Mouse (Mus musculus) gastrocnemius, adult 8-10 months (tissue): ENCODE measurements at regions not wholly inside any gene's neighbourhood (a gene's known extent, or its start where the extent isn't known, plus 50 kb on each side); places are given as distances from the start of the nearest gene placed in this dataset.
A peak's percentile ranks its signal among the peaks of the same experiment; 100 is the strongest.

Experiments used
- DNase-seq, 2 experiments: peaks; one replicate each; pipeline ENCODE4 v3.0.0; 2022; ENCODE audit warnings: low spot score in 2 of 2

DNA sequence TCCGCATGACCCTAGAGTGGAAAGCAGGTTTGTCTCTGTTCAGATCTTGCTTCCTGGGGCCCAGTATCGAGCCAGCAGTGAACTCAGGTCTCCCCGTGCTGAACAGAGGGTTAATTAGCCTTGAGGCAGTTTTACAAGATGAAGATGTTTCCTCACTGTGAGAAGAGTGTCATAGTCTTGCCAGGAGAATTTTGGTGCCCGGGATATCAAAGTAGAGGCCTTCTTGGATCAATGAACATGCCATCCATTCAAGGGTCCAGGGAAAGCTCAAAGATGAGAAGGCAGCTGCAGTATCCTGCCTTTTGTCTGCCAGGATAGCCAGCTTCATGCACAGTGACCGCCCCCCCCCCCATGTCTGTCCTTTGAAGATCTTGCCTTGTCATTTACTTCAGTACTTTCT lies 114.2 kb upstream of the Mylip start:
- DNase-seq = no peak

DNA sequence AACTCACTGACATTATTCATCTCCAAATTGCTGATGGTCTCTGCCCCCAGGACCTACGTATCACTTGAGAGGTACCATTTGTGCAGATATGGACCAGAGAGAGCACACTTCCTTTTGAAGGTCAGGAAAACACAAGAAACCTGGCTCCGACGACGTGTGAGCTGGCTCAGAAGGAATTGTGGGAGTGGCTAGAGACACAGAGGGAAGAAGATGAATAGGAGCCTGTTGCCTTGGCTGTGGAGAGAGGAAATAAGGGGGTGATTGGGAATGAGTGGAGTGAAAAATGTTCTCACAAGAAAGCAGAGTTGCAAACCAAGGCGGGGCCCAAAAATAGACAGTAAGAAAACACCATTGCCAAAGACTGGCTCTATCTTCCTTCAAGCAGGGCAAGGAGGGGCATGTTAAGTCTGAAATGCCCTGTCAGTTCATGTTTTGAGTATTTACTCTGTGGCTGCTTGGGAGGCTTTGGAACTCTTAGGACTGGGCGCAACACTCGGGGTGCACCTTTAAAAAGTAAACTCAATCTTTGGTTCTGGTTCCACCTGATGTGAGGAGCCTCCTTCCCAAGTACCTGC lies 111.6 kb upstream of the Mylip start:
- DNase-seq = no peak

GRCm38 (mm10) chr13:45281106-45281505 lies 108.4 kb upstream of the Mylip start:
- DNase-seq = no peak

- no peak for DNase-seq
Observed at GRCm38 (mm10) chr13:45286651-45287050, 102.9 kb upstream of the Mylip start.

- no peak for DNase-seq
Observed at GRCm38 (mm10) chr13:45287217-45287616, 102.3 kb upstream of the Mylip start.

- no peak for DNase-seq
Observed at GRCm38 (mm10) chr13:45289976-45290375, 99.6 kb upstream of the Mylip start.

DNA sequence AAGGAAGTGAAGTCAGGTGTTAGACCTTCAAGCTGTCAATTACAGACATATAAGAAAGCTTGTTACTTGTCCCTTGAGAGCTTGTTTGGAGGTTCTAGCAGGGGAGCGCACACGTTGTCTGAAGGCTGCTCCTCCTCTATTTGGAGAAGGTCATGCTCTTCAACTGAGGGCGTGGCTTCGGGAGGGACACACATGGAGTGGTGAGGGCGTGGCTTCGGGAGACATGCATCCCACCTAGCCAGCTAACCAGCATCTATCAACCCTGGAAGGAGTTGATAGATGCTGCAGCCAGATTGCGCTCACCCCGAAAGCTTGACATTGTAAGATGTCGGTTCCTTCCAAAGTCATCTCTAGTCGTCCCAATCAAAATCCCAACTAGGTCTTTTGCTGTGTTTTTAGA lies 94.9 kb upstream of the Mylip start:
- no peak for DNase-seq

DNA sequence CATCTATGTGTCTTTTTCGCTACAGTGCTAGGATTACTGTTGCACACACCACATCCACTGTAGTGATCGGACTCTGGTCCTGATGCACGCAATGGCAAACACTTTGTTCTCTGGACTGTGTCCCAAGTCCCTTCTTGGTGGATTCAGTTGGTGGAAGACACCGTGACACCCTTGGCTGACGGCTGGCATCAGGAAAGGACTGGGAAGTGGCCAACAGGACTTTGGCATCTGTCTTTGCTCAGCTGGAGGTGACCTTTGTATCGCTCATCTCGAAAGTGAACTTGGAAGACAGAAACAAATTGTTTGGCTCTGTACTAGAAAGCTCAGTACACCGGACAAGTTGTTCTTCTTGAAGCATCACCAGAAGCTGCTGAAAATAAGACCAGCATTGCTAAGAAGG lies 88.9 kb upstream of the Mylip start:
- DNase-seq = no peak

GRCm38 (mm10) chr13:45301191-45301905 lies 88.2 kb upstream of the Mylip start:
- no peak for DNase-seq

DNA sequence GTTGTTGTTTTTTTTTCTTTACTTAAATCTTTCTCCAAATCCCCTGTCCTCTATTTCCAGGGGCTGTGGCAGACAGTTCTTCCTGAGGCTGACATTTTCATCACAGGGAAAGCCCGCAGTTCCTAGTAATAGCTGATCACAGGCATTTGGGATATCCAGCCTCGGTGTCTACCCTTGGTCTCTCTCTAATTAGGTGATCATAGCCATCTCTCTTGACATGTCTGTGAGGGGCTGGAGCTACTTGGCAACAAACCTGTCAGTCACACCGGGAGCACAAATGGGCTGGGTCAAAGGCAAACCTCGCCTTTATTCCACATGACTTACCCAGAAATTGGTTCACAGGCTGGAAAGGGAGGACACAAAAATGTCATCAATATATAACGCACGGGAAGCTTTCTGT lies 86.7 kb upstream of the Mylip start:
- DNase-seq = no peak

- no peak for DNase-seq
Observed at GRCm38 (mm10) chr13:45306177-45306576, 83.4 kb upstream of the Mylip start.

DNA sequence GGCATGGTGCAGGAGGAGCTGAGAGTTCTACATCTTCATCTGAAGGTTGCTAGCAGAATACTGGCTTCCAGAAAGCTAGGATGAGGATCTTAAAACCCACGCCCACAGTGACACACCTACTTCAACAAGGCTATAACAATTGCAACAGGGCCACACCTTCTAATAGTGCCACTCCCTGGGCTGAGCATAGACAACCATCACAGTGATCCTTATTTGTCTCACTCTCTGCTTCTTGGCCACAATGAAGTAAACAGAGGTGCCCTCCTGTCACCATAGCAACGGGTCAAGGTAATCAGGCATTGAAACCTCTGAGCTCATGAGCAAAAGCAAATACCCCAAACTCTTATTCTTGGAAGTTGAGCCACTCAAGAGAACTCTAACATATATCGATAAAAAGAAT lies 82.3 kb upstream of the Mylip start:
- no peak for DNase-seq

DNA sequence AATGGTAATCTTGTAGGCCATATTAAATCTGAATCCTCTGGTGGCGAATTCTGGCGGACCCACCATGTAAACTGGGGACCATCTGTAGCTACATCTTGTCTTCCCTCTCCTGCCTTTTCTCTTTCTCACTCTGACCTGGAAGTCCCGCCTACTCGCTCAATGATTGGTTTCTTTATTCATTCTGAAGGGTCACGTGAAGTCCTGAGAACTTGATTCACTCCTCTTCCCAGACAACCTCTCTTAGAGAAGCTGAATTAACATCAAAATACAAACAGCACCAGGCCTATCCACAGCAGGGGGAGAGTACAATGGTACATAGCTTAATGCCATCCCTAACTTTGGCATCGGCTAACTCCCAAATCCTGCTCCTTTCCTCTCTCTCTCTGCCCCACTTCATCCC lies 69.9 kb upstream of the Mylip start:
- no peak for DNase-seq

- DNase-seq = no peak
Observed at GRCm38 (mm10) chr13:45325736-45326293, 63.7 kb upstream of the Mylip start.

DNA sequence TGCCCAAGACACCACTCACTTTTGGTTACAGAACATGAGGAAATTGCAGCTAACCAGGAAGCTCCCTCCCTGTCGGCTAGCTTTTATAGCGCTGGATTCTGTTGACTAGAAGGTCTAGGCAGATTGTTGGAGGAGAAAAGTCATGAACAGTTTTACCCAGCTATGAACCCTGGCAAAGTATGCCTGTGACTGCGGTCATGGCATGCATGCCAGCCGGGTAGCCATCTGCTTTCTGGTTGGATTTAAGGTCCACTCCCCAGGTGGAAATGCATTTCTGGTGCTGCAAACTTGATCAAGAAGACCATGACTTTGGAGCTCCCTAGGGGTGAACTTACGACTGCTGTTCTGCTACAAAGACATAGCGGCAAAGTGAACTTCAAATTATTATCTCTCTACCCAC lies 62.8 kb upstream of the Mylip start:
- DNase-seq = no peak

GRCm38 (mm10) chr13:45330561-45330960 lies 59.0 kb upstream of the Mylip start:
- peak; percentile 4 to 21 for DNase-seq

GRCm38 (mm10) chr13:45332031-45332430 lies 57.5 kb upstream of the Mylip start:
- DNase-seq = no peak

DNA sequence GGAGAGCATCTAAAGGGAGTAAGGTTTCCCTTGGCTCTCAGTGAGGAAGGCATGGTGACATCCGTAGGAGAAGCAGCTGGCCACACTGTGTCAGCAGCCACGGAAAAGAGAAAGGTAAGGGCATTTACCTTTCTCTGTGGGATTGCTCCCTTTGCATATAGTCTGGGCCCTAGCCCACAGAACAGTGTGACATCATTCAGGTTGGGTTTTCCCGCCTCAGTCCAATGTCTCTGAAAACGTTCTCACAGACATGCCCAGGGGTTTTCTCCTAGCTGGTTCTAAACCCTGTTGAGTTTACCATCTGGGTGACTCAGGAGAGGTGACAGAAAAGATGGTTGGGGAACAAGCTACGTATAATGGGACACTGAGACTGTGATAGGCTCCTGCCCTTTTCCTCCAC lies 55.9 kb upstream of the Mylip start:
- no peak for DNase-seq
